Mouse (Mus musculus) right cerebral cortex, postnatal 36 days (tissue): ENCODE measurements at regions not wholly inside any gene's neighbourhood (a gene's known extent, or its start where the extent isn't known, plus 50 kb on each side); places are given as distances from the start of the nearest gene placed in this dataset.

Experiments
- DNase-seq, 2 experiments: peaks; one replicate each; pipeline ENCODE4 v3.0.0; 2022; ENCODE audit warnings: low spot score in 2 of 2, mixed read lengths in 1 of 2

DNA sequence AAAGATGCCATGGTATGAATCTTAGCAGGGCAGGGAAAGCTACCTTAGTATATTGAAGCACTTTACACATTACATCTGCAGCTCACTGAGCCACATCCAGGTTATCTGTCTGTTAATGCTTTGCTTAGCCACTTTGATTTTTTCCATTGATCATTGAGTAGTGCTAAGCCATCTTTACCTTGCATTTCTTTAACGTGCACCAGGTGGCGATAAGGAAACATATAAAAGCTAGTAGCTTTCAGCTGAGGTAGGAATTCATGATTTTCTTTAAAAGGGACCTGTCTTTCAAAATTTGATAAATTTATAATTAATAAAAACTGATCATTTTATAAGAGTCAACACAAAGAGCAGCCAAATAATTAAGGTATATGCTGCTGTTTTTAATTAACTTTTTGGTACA, 426.3 kb upstream of the Tpk1 start:
- no peak for DNase-seq

DNA sequence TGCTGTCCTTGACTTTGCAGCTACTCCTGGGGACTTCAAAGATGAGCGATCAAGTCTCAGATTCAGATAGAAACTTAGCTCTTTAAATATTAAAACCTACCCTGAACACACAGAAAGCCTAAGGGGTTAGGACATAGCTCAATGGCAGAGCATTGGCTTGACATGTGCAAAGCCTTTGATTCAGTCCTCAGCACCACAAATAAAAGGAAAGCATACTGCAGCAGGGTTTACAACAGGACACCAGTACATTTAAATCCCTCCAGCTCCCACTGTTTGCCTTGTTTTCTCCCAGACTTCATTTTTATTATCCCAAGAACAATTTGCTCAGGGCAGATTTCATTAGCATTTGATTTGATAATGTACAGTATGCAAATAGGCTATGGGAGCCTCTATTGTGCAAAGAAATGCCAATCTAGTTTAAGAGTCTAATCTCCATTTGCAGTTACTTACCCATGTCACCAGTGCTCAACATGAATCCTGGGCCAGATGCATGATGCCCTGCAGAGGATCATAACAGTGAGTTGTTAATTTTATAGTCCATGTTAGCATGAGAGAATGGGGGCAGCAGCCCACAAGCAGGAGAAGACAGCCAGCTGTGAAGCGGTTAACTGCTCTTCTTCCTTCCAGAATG, 416.0 kb upstream of the Tpk1 start:
- DNase-seq, result no peak

DNA sequence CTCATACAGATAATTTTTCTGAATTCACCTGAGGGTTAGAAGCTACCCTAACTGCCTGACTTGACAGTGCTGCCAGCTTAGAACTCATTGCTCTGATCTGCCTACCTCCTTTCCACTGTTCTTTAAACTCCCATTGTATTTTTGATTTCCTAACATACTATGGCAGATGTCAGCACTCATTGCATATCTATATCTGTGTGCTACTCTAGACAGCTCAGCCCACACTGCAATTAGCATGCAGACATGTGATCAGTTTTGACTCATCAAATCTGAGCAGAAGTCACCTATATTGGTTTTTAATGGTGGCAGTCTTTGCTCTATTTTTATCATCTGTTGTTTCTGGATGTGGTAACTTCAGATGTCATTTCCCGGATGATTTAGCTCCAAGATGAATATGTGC, 407.0 kb upstream of the Tpk1 start:
- DNase-seq, result no peak

DNA sequence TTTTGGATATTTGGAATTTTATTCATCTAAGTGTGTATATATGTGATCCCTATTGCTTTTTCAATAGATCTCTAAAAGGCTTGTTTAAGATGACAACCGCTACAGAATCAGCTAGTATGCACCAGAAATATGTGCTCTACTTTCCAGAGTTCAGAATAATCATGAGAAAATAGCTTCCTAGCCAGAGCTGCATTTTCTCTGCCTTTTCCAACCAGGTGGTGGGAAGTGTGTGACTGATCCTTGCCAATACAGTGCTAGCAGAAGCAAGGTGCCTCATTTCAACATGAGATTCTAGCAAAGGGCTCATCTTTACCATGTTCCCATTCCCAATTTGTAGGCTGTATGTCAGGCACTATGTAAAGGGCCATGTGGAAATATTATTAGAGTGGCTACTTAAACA, 401.8 kb upstream of the Tpk1 start:
- DNase-seq, result peak in 1 of 2 experiments; percentile 12
